Mouse (Mus musculus): ENCODE measurements around the gene Fam161a. TPM values are rescaled to one million over a fixed set of nuclear protein-coding genes. Genes with fewer than 3 reads are reported as not detected.

The Fam161a gene
- polyA plus RNA-seq, 2 experiments, result 0.93 to 1.4 TPM

- H3K4me3 ChIP-seq (ENCODE audit: insufficient read depth in 1 of 2, low read depth in 2 of 2, low read length in 2 of 2), result no peak overlapping the region
- DNase-seq (ENCODE audit: low read depth in 3 of 3, low spot score in 3 of 3) (no peak), ATAC-seq (ENCODE audit: insufficient read depth) (no peak)
- no peak overlapping the region for H3K9ac ChIP-seq (replicated peaks)
- no peaks in the 10 kb centered on the region for H3K36me3 ChIP-seq (replicated peaks; ENCODE audit: control insufficient read depth, insufficient read depth, low read depth)
- no peak overlapping the region for H3K27ac ChIP-seq
- H3K4me1 ChIP-seq (replicated peaks; ENCODE audit: control insufficient read depth in 2 of 2, insufficient read depth in 2 of 2, low read length in 1 of 2), result no peaks in the 10 kb centered on the region
- no peaks in the 10 kb centered on the region for H3K27me3 ChIP-seq (ENCODE audit: control insufficient read depth, insufficient read depth, low read length)
- H3K4me2 ChIP-seq (ENCODE audit: low read depth), result no peak overlapping the region
- H3K9me3 ChIP-seq (ENCODE audit: control insufficient read depth, low read length), result no peaks in the 10 kb centered on the region
- WGBS (ENCODE audit: insufficient replicate concordance), result 67% methylated on average over 7 of the region's 7 CpGs
- TF ChIP-seq CTCF (IDR thresholded peaks at IDR 0.05; ENCODE audit: low read depth) (no peak), EP300 (IDR thresholded peaks at IDR 0.05; ENCODE audit: low read depth) (no peak)
Measured at GRCm38 (mm10) chr11:23074841-23075240, 67.5 kb downstream of the Fam161a start.

DNA sequence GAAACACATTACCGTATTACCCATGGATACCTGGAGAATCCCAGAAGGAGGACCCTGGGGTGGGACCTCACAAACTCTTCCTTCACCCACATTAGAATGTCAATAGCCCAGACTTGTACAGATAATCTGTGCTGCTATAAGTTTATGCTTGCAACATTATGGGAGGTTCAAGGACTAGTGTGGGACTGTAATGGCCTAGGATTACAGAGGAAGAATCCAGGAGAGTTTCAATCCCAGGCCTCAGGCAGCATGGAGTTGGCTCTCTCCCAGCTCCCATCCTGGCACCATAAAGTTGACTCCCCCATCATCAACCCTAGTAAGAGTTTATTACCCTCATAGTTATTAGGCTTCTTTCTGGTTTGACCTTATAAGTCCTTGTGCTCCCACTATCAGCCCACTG lies 71.2 kb downstream of the Fam161a start:
- Histone ChIP-seq H3K4me2 (ENCODE audit: low read depth) (no peak overlapping the region), H3K4me3 (ENCODE audit: insufficient read depth in 1 of 2, low read depth in 2 of 2, low read length in 2 of 2) (no peak overlapping the region), H3K4me1 (replicated peaks; ENCODE audit: control insufficient read depth in 2 of 2, insufficient read depth in 2 of 2, low read length in 1 of 2) (no peaks in the 10 kb centered on the region), H3K9ac (replicated peaks) (no peak overlapping the region), H3K27ac (no peak overlapping the region), H3K27me3 (ENCODE audit: control insufficient read depth, insufficient read depth, low read length) (no peaks in the 10 kb centered on the region), H3K9me3 (ENCODE audit: control insufficient read depth, low read length) (no peaks in the 10 kb centered on the region), H3K36me3 (replicated peaks; ENCODE audit: control insufficient read depth, insufficient read depth, low read depth) (no peaks in the 10 kb centered on the region)
- ATAC-seq (ENCODE audit: insufficient read depth) (no peak), DNase-seq (ENCODE audit: low read depth in 3 of 3, low spot score in 3 of 3) (no peak)
- no peak for TF ChIP-seq EP300 (IDR thresholded peaks at IDR 0.05; ENCODE audit: low read depth)
- no peak for TF ChIP-seq CTCF (IDR thresholded peaks at IDR 0.05; ENCODE audit: low read depth)
- 63% methylated on average over 1 of the region's 1 CpGs for WGBS (ENCODE audit: insufficient replicate concordance)

Other genes with a start within 250 kb of the Fam161a start
- 2.2 and 2.3 TPM in 2 replicates for gene B3gnt2, start 146.6 kb upstream of the Fam161a start, polyA plus RNA-seq (2012; rRNA removed)
- gene B3gnt2, start 146.6 kb upstream of the Fam161a start, polyA plus RNA-seq (2014; fragmentation: Nextera tagmentation; extraction: Ambion mirVana), result 3.6 and 4.1 TPM in 2 replicates
- 6.2 and 12.6 TPM in 2 replicates for gene Zrsr1, start 35.5 kb upstream of the Fam161a start, polyA plus RNA-seq (2012; rRNA removed)
- 1.8 and 2.3 TPM in 2 replicates for gene Zrsr1, start 35.5 kb upstream of the Fam161a start, polyA plus RNA-seq (2014; fragmentation: Nextera tagmentation; extraction: Ambion mirVana)
- 2.3 and 2.8 TPM in 2 replicates for gene Gm28048, start 25.4 kb upstream of the Fam161a start, polyA plus RNA-seq (2012; rRNA removed)
- gene Gm28048, start 25.4 kb upstream of the Fam161a start, polyA plus RNA-seq (2014; fragmentation: Nextera tagmentation; extraction: Ambion mirVana), result 6.8 and 9.2 TPM in 2 replicates
- 10.9 and 35.6 TPM in 2 replicates for gene Commd1, start 25.1 kb upstream of the Fam161a start, polyA plus RNA-seq (2012; rRNA removed)
- gene Commd1, start 25.1 kb upstream of the Fam161a start, polyA plus RNA-seq (2014; fragmentation: Nextera tagmentation; extraction: Ambion mirVana), result 203 and 221 TPM in 2 replicates
- gene Cct4, start 17.0 kb upstream of the Fam161a start, polyA plus RNA-seq (2012; rRNA removed), result 41.0 and 65.4 TPM in 2 replicates
- 142 and 158 TPM in 2 replicates for gene Cct4, start 17.0 kb upstream of the Fam161a start, polyA plus RNA-seq (2014; fragmentation: Nextera tagmentation; extraction: Ambion mirVana)
- 15.6 and 25.7 TPM in 2 replicates for gene Xpo1, start 248.5 kb downstream of the Fam161a start, polyA plus RNA-seq (2012; rRNA removed)
- 50.3 and 56.3 TPM in 2 replicates for gene Xpo1, start 248.5 kb downstream of the Fam161a start, polyA plus RNA-seq (2014; fragmentation: Nextera tagmentation; extraction: Ambion mirVana)